Mouse (Mus musculus): ENCODE data around the gene Calcoco2. TPM values are rescaled to one million over a fixed set of nuclear protein-coding genes. Genes with fewer than 3 reads are reported as not detected.

Calcoco2 gene
- polyA plus RNA-seq, 1 experiment from 2014 or later, result 0.41 TPM

DNA sequence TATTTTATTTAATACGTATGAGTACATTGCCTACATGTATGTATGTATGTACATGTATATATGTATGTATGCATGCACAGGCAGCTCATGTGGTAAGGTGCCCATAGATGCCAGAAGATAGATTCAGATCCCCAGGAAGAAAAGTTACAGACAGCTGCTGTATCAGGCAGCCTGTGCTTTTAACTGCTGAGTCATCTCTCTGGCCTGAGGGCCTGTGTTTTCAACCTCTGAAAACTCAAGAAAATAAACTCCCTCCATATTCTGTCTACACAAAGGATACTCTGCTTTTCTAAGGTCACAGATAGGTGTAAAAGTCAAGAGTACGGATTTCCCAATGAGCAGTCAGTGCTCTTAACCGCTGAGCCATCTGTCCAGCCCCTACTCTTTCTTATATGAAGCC lies 60.9 kb downstream of the Calcoco2 start:
- Histone ChIP-seq H3K4me1 (replicated peaks; ENCODE audit: control insufficient read depth, insufficient read depth, low read length) (no peaks in the 10 kb centered on the region), H3K36me3 (ENCODE audit: control insufficient read depth, insufficient read depth, low read length) (peaks cover 54% of the 10 kb centered on the region), H3K4me2 (ENCODE audit: low read depth, low read length) (no peak overlapping the region), H3K4me3 (ENCODE audit: low read length) (no peak overlapping the region), H3K27ac (ENCODE audit: low read length) (no peak overlapping the region), H3K9ac (ENCODE audit: low read length) (no peak overlapping the region), H3K27me3 (ENCODE audit: control insufficient read depth, insufficient read depth, low read depth, low read length) (no peaks in the 10 kb centered on the region), H3K9me3 (ENCODE audit: control insufficient read depth, low read length) (no peaks in the 10 kb centered on the region)
- 94% methylated on average over 3 of the region's 3 CpGs for WGBS
- no peak for ATAC-seq (ENCODE audit: low read depth)

GRCm38 (mm10) chr11:96049939-96050338 lies 61.8 kb downstream of the Calcoco2 start:
- whole genome bisulfite sequencing, result 79% methylated on average over 4 of the region's 4 CpGs
- Histone ChIP-seq H3K4me2 (ENCODE audit: low read depth, low read length) (no peak overlapping the region), H3K36me3 (ENCODE audit: control insufficient read depth, insufficient read depth, low read length) (peaks cover 52% of the 10 kb centered on the region), H3K9ac (ENCODE audit: low read length) (no peak overlapping the region), H3K9me3 (ENCODE audit: control insufficient read depth, low read length) (no peaks in the 10 kb centered on the region), H3K27ac (ENCODE audit: low read length) (no peak overlapping the region), H3K27me3 (ENCODE audit: control insufficient read depth, insufficient read depth, low read depth, low read length) (no peaks in the 10 kb centered on the region), H3K4me3 (ENCODE audit: low read length) (no peak overlapping the region), H3K4me1 (replicated peaks; ENCODE audit: control insufficient read depth, insufficient read depth, low read length) (no peaks in the 10 kb centered on the region)
- no peak for ATAC-seq (ENCODE audit: low read depth)

Other genes starting within 250 kb of the Calcoco2 start
- 0.16 and 0.50 TPM in 2 replicates for gene B4galnt2, start 197.1 kb downstream of the Calcoco2 start, polyA plus RNA-seq (2015; fragmentation: Nextera tagmentation; extraction: Ambion mirVana)
- gene Igf2bp1, start 106.0 kb downstream of the Calcoco2 start, polyA plus RNA-seq (2015; fragmentation: Nextera tagmentation; extraction: Ambion mirVana), result 31.0 and 36.2 TPM in 2 replicates
- gene Gip, start 87.4 kb downstream of the Calcoco2 start, polyA plus RNA-seq (2015; fragmentation: Nextera tagmentation; extraction: Ambion mirVana), result not detected in 2 replicates
- gene Snf8, start 77.1 kb downstream of the Calcoco2 start, polyA plus RNA-seq (2015; fragmentation: Nextera tagmentation; extraction: Ambion mirVana), result 84.3 and 92.0 TPM in 2 replicates
- 36.7 and 38.4 TPM in 2 replicates for gene Ube2z, start 46.6 kb downstream of the Calcoco2 start, polyA plus RNA-seq (2015; fragmentation: Nextera tagmentation; extraction: Ambion mirVana)
- gene Atp5g1, start 36.3 kb downstream of the Calcoco2 start, polyA plus RNA-seq (2015; fragmentation: Nextera tagmentation; extraction: Ambion mirVana), result 464 and 478 TPM in 2 replicates
- gene Ttll6, start 21.8 kb upstream of the Calcoco2 start, polyA plus RNA-seq (2015; fragmentation: Nextera tagmentation; extraction: Ambion mirVana), result 2.2 and 2.8 TPM in 2 replicates
- 0.09 TPM in 1 of 2 replicates, not detected in the other for gene Hoxb13, start 82.4 kb upstream of the Calcoco2 start, polyA plus RNA-seq (2015; fragmentation: Nextera tagmentation; extraction: Ambion mirVana)
- gene Hoxb9, start 159.5 kb upstream of the Calcoco2 start, polyA plus RNA-seq (2015; fragmentation: Nextera tagmentation; extraction: Ambion mirVana), result 0.28 and 0.30 TPM in 2 replicates
- gene Hoxb8, start 169.9 kb upstream of the Calcoco2 start, polyA plus RNA-seq (2015; fragmentation: Nextera tagmentation; extraction: Ambion mirVana), result 0.33 and 0.79 TPM in 2 replicates
- gene Hoxb7, start 174.7 kb upstream of the Calcoco2 start, polyA plus RNA-seq (2015; fragmentation: Nextera tagmentation; extraction: Ambion mirVana), result 2.2 and 3.2 TPM in 2 replicates
- 8.8 and 11.6 TPM in 2 replicates for gene Hoxb6, start 180.5 kb upstream of the Calcoco2 start, polyA plus RNA-seq (2015; fragmentation: Nextera tagmentation; extraction: Ambion mirVana)
- gene Hoxb5, start 191.4 kb upstream of the Calcoco2 start, polyA plus RNA-seq (2015; fragmentation: Nextera tagmentation; extraction: Ambion mirVana), result 39.2 and 46.6 TPM in 2 replicates
- gene Hoxb4, start 206.3 kb upstream of the Calcoco2 start, polyA plus RNA-seq (2015; fragmentation: Nextera tagmentation; extraction: Ambion mirVana), result 3.4 TPM in 2 replicates
- gene Hoxb3, start 211.4 kb upstream of the Calcoco2 start, polyA plus RNA-seq (2015; fragmentation: Nextera tagmentation; extraction: Ambion mirVana), result 2.1 and 2.6 TPM in 2 replicates
- 20.1 and 24.0 TPM in 2 replicates for gene Hoxb2, start 238.6 kb upstream of the Calcoco2 start, polyA plus RNA-seq (2015; fragmentation: Nextera tagmentation; extraction: Ambion mirVana)

Data from lung, embryonic 16.5 days (tissue).